Mouse (Mus musculus) heart, postnatal 0 days (tissue): ENCODE measurements at regions not wholly inside any gene's neighbourhood (a gene's known extent, or its start where the extent isn't known, plus 50 kb on each side); places are given as distances from the start of the nearest gene placed in this dataset.

Source experiments
- CTCF ChIP-seq: IDR thresholded peaks from 2 replicates; pipeline ENCODE4 v1.5.1; 2016; ENCODE audit warnings: antibody characterized with exemption, control low read depth, low read depth
- EP300 ChIP-seq: IDR thresholded peaks from 2 replicates; pipeline ENCODE4 v1.6.1; 2016; ENCODE audit warnings: antibody characterized with exemption, low read depth

DNA sequence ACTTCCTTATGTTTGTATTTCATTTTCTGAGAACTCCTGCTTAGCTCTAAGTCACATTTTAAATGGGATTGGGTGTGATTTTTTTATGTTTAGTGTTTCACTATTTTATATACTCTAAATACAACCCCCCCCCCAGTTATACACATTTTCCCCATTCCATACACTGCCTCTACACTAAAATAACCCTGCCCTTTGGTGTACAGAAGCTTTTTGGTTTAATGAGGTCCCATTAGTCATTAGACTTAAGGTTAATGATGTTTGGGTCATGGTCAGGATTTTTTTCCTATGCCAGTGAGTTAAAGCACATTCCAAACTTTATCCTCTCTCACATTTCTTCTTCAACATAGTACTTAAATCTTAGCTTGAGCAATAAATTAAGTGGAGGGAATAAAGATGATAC is 149.2 kb downstream of the Tinag start:
- TF ChIP-seq CTCF (no peak), EP300 (no peak)
